Mouse (Mus musculus) frontal cortex, postnatal 25 days (tissue): Measurements from ENCODE around the gene Pou6f1.
"Not testable (repeated sequence)": the region's sequence is repeated elsewhere in the genome, so short reads cannot be mapped to it uniquely, and the experiment has no call there.

Experiments used
- DNase-seq, 2 experiments: peaks; one replicate each; pipeline ENCODE4 v3.0.0; 2022; ENCODE audit warnings: low spot score in 2 of 2

Gene Pou6f1

DNA sequence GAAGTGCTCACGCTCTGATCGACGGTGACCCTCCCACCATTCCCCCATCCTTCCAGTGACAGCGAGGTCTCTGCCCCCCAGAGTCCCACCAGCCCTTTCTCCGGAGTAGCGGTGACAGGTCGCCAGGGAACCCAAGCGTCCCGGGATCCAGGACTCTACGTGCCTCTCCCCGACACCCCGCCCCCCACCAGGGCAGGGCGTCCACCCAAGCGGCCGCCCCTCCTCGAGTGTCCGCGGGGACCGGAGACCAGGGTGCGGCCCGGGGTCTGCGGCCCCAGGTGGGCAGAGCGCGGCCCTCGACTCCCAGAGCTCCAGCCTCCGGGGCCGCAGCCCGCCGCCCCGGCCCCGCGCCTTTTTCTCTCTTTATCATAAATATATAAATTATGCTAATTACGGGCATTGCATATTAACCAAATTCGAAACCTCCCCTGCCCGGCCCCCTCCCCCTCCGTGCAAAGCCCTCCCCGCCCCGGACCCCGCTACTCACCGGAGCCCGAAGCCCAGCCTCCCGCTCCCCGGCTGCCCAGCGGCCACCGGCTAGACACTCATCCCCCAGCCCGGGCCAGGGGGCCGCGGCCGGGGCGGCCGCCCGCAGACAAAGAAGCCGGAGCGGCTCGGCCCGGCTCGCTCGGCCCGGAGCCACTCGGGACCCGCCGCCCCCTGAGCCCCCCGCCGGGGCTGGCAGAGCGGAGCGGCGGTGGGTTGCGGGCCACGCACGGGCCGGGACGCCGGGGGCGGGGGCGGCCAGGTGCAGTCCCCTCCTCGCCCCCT lies at the start of gene Pou6f1:
Gene Pou6f1 (minus strand): TSS at position 709 of the 771 bp plus-strand sequence.
- peak; percentile 15 to 16 for DNase-seq

DNA sequence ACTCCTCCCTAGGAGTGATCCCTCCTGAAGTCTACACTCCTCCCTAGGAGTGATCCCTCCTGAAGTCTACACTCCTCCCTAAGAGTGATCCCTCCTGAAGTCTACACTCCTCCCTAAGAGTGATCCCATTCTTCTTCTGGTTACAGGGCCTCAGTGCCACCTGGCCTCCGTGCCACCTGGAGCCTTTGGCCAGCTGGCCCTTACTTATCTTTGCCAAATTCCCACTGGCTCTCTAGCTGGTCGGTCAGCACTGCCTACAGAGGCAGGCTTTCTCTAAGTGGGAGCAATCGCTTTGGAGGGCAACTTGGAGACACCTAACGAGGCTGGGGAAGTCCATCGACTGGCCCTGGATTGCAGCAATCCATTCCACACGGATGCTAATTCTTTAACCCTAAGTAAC lies 46.4 kb upstream of the Pou6f1 start:
- no peak for DNase-seq

DNA sequence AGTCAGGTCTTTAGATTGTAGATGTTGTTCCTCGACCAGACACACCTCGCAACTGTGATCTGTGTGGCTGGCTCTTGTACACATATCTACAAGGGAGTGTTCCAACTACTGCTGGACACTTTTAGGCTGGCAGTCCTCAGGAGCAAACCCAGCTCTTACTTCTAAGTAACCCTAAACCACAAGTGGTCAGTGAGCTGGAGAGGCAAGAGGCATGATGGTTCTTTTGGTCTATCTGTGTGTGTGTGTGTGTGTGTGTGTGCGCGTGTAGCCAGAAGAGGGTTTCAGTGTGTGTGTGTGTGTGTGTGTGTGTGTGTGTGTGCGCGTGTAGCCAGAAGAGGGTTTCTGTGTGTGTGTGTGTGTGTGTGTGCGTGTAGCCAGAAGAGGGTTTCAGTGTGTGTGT lies 42.7 kb upstream of the Pou6f1 start:
- DNase-seq: no peak

DNA sequence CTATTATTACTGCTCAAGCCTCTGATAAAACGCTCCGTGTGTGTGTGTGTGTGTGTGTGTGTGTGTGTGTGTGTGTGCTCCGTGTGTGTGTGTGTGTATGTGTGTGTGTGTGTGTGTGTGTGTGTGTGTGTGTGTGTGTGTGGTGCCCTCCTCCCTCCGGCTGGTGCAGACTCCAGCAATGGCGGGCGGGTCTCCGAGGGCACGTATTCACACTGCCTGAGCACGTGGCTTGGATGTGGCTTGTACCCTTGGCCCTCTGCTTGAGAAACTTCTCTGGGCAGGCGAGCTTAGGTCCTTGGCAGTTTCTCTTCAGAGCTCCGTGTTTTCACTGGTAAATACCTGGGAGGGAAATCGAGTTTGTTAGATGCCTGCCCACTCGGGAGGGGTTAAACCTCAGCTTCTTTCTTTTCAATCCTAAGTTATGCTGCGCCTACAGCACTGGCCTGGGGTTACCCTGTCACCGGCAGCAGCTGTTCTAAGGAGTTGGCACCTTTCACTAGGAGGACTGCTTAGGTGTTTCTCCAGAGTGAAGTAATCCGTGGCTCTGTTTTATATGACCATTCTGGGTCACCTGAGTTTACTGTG lies 41.5 kb upstream of the Pou6f1 start:
- DNase-seq: no peak

DNA sequence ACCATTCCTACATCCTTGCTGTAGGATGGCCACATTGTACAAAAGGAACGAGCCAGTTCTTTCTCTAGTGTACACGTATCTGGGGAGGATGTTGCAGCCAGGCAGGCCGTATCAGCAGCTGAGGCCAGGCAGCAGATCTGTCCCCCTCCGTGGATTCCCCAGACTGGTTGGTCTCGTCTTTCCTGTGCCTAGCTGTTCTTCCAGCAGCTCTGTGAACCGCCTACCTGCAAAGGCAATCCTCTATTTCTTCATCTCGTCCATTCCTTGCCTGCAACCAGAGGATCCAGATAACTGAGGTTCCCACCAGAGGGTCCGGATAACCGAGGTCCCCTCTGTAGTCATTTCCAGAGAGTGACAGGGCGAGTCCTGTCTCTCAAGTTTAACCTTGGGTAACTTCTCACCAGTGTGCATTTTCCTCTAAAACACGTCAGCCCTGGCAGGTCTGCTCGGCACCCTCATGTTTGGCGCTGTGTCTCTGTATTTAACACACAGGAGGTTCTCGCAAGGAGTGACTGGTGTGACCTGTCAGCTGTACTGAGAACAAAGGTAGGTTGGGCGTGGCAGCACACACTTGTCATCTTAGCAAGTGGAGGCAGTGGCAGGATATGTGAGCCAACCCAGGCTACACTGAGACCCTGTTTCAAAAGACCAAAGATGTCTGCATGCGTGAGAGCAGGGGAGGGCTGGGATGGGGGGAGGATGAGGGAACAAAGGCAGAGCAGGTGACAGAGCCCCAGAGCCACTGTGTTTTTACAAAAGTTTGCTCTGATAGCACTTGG lies 40.4 kb upstream of the Pou6f1 start:
- no peak for DNase-seq

DNA sequence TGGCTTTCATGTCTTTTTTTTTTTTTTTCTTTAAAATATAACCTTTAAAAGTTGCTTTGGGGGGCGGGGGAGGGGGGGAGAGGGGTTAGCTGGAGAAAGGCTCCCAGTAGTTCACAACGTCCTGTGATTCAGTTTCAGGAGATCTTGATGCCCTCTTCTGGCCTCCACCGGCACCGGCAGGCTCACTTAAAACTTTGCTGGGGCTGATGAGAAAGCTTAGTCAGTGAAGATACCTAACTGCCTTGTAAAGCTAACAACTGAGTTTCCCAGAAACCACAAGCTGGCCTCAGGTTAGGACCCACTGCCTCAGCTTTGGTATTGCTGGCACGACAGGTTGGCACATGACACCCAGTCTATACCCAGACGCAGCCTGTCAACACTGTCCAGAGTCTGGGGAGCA lies 37.9 kb upstream of the Pou6f1 start:
- DNase-seq: no peak

DNA sequence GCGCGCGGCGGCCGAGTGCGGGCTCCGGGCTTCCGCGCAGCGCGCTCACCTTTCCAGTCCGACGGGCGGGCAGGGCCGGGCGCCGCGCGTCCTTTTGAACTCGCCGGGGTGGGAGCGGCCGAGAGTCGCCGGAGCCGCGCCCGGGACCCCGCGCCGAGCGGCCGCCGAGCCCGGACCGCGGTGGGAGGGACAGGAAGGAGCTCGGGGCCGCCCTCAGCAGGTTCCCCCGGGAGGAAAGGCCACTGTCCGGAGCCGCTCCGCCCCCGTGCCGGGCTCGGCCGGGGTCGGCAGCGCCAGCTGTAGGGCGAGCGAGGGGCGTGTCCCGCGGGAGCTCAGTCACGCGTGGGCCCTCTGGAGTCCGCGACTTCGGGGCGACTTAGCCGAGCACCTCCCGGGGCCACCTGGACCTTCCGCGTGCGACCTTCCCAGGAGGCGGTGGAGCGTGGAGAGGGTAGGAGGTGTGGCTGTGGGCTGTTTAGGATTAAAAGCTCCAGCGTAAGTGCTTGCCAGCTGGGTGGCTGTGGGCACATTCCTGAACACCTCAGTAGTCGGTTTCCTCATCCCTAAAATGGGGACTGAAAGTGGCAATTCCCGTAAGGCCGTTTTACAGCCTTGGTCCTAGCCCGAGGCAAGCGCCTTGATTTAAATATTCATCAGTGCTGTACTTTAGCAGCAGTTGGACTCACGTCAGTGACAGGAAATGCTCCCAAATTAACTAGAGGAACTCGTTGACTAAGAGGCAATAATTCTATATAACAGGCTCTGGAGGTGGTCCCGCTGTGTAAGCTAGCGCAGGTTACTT lies 37.1 kb upstream of the Pou6f1 start, which contains the start of gene Smagp:
Gene Smagp (minus strand): TSS at position 241 of the 802 bp plus-strand sequence.
- no peak for DNase-seq

DNA sequence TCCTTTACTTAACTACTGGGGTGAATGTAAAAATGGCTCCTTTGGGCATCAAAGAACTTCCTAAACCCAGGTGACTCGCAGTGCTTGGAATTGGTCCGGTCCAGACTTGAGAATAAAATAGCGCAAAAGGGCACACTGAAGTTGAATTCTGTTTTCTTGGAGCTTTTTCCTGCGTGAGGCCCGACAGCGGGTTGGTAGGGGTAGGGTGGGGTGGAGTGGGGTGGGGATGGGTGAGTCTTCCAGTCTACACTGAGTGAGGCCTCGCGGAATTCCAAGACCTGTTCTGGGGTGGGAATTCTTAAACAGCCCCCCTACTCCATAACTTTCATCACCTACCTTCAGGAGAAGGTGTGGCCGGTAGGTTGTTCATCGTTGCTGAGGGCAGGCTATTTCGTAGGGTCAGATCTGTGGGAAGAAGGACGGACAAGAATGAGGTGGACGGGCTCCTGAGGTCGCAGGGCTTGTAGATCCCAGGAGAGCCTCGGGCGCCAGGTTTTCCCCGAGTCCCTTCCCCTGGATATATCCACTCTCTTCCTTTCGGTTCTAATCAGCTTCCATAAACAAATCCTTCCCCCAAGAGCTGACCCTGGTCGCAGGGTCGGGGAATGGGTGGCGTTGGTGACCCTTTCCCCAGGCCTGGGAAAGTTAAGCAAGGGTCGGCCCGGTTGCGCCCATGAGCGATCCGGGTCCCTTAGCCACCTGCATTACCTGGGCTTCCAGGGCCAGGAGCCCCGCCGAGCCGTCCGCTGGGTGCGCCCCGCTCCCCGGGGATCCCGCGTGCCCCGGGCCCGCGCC lies 36.3 kb upstream of the Pou6f1 start:
- no peak for DNase-seq

DNA sequence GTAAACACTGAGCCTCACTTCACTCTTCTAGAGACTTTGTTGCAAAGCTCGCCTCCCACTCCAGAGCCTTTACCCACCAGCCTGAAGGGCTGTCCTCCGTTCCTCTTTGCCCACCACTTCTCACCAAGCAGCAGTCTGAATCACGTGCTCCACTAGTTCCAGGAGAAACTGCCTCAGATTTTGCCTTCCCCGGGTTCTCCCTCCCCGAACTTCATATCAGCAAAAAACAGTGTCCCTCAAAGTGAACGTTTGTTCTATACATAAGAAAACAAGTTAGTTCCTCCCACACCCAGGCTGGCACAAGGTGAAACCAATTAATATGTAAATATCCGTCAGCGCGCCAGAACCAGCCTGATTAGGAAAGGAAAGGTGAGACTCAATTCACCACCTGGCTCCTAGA lies 35.5 kb upstream of the Pou6f1 start:
- DNase-seq: no peak

DNA sequence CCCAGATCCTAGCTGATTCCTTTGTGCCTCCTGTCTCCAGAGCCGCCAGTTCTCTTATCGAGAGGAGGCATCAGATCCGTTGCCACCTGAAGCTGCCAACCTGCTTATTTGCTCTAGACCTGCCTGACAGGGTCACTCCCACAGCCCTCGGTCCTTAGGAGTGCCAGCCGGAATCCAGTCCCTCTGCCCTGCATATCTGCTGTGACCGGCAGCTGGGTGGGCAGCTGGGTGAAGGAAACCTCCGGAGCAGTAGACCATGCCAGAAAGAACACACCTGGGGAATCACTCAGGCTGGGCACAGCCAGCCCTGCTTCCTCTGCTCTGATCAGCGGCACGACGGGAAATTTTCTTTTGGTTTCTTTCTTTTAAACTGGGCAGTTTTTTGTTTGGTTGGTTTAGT lies 33.6 kb upstream of the Pou6f1 start:
- no peak for DNase-seq

DNA sequence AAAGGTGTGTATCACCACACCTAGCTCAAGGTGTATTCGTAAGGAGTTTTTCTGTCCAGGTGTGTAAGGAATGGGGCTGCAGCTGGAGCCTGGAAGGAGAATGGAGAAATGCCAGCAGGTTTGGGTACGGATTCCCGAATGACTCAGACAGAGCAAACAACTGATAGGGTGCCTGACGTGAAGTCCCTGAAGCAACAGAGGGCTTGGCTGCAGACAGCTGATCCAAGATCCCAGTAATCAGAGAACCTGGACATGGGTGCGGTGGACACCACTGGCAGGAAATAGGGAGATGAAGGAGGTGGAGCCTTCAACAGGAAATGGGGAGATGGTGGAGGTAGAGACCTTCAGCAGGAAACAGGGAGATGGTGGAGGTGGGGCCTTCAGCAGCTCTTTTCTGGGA lies 32.5 kb upstream of the Pou6f1 start:
- DNase-seq: no peak

DNA sequence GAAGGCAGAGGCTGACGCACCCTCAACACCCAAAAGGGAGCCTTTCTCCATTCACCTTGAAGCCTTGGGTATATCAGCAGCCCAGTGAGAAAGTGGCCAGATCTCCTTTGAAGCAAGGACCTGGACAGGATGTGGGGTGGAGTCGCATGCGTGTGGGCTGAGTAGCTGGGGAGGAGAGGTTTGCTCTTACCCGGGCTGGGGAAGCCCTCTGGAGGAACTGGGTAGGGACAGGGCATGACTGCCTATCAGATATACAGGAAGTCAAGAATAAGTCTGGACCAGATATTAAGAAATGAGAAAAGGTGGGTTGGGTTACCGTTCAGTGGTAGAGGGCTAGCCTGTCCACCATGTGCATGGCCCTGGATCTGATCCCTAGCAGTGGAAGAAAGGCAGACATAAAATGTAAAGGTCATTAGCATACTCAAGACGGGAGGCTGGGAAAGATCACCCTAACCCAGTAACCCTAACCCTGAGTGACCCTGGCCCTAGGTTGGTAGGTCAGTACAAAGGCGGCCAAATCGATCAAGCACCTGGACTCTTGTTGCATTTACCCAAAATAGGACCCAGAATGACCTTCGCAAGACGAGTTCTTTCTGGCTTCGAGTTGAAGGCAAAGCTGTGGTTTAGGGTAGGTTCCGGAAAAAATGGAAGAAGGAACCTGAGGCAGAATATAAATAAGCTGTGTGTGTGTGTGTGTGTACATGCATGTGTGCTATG lies 31.8 kb upstream of the Pou6f1 start:
- DNase-seq: no peak

DNA sequence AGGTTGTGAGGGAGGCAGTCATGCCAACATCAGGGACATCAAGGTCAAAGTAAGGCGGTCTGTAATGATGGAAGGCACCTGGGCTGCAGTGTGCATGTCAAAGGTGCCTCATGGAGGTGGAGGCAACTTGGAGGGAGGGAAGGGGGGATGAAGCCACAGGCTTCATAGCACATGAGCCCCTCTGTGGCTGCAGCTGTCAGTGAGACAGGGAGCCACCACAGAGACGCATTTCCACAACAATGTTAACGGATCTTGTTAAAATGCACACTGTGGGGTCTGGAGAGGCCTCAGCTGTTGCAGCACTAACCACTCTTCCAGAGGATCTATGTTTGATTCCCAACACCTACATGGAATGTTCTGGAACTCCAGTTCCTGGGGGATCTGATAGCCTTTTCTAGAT lies 30.3 kb upstream of the Pou6f1 start:
- no peak for DNase-seq

DNA sequence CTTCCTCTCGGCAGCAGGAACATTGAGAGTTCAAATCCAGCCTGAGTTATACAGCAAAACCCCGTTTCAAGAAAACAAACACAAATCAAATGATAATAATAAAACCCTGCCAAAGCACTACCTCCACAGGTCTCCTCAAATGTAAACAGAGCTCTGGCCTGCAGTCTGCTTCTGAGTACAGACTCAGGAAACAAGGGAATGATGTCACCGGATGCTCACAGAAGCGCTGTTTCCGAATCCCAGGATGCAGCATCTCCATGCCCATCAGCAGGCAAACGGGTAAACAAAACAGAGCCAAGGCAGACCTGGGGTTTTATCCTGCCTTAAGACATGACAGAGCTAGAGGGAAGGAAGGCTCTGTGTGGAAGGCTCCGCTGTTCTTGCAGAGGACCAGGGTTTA lies 29.0 kb upstream of the Pou6f1 start:
- no peak for DNase-seq

DNA sequence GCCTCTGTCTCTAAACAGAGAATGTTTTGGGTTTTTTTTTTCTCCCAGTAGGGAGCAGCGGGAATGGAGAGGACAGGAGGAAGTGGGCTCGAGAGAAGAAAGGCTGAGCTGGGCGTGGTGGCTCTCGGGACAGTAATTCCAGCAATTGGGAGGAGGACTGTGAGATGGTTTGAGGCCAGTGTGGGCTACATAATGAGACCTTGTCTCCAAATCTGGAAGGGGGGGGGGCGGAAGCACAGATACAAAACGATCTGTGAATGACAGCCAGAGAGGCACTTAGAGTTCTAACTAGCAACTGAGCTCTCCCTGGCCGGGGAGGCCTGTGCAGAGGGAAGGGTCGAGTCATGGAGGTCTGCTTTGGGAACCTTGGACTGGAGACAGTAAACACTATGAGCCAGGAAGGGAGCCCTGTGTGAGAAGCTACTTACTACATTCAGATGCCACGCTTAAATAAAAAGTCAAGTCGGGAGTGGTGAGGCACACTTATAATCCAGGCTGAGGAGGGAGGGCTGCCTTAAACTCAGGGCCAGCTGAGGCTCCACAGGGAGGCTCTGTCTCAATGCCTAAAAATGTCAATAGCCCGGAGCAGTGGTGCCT lies 28.1 kb upstream of the Pou6f1 start:
- DNase-seq: no peak

DNA sequence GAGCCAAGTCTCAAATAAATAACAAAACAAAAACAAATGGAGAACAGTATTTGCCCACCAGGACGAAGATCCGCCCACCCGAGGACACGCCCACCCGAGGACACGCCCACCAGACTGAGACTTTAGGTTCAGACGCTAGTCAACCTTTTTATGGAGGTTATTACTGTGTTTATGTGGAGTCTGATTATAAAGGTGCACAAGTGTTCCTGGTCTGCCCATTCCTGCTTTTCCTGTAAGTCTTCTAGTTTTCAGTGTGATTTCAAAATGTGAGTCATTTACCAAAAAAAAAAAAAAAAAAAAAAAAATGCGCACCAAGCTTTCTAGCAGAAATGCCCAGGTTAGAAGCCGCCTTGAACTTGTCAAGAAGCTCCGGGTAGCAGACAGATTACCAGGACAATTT lies 27.5 kb upstream of the Pou6f1 start:
- no peak for DNase-seq

DNA sequence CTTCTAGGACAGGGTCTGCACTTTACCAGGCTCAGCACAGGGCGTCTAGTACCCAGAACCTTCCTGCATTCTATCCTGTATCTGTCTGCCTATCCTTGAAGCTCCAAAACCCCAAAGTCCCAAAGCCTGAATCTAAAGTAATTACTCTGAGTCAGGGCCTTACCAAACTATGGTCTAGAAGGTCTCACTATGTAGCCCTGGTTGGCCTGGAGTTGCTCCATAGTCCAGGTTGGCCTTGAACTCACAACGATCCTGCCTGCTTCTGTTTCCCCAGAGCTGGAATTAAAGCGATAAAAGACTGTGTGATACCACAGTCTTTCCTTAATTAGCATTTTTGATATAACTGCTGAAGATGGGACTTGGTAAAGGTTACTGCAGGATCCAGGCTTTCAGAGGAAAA lies 24.7 kb upstream of the Pou6f1 start:
- no peak for DNase-seq

DNA sequence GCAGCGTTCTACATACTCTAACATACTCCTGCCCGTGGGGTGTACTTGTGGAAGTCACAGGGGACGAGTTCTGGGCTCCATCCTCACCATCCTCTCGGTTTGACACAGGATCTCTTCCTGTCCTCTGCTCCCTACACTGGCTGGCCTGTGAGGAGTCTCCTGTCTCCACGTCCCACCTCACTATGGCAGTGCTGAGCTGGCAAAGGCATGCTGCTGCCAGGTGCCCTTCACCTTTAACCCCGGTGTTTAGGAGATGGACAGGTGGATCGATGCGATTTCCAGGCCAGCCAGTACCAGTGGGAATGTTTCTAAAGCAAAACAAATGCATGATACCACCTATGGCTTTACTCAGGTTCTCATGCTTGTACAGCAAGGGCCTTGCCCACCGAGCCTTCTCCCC lies 24.0 kb upstream of the Pou6f1 start:
- no peak for DNase-seq

DNA sequence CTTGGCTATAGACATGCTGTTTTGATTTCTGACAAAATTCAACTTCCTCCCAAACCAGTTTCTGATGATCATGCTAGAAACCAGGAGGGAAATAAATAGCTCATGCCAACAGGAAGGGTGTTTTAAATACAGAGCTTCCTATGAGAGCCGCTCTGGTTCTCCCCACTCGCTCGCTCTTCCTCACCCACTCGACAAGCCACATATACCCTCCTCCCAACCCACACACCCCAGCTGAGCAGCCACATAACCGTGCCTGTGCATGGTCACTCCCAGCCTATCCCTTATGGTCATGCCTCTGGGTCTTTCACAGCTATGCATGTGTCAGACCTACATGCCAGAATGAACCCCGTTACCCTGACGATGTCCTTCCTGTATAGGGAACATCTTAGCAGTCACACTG lies 22.4 kb upstream of the Pou6f1 start:
- peak in 1 of 2 experiments; percentile 19 for DNase-seq

DNA sequence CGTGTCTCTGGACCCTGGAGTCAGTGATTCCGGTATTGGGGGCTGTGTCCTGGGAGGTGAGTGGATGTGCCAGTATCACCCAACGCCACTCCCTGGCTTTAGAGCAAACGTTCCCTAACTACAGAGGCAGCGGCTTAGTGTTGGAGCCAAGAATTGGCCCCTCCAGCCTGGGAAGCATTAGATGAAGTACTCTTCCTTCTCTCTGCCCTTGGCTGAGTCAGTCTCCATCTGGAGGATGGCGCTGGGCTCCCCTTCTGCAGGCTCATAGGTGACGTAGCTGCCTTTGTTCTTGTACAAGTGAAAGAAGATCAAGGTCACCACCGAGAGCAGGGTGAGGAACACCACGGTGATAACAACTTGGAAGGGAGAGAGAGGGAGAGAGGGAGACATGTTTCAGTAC lies 21.9 kb upstream of the Pou6f1 start:
- not testable (repeated sequence) for DNase-seq
